Mouse (Mus musculus) MEL (cell line): ENCODE data around the gene Chmp3. TPM values are rescaled to one million over a fixed set of nuclear protein-coding genes. Genes with fewer than 3 reads are reported as not detected.

Experiments
- DNase-seq: peaks from one replicate; pipeline ENCODE4 v3.0.0; 2011; ENCODE audit warnings: low read depth, low spot score
- H3K27ac ChIP-seq: 2 replicates; pipeline ENCODE4 v1.5.1; 2012; ENCODE audit warnings: low read depth, mild to moderate bottlenecking, control low read depth, low read length, moderate library complexity; ENCODE audit not compliant: control insufficient read depth
- H3K27me3 ChIP-seq, 2 experiments: fragments of 150-350 bp in 1 of 2; sonication (generic) in 1 of 2; 2 replicates each; pipeline ENCODE4 v1.6.1; 2012; ENCODE audit warnings: low read length in 2 of 2, mild to moderate bottlenecking in 2 of 2, improper control_type of control experiment in 1 of 2, moderate library complexity in 1 of 2; ENCODE audit not compliant: insufficient read depth in 2 of 2, control insufficient read depth in 1 of 2
- H3K36me3 ChIP-seq, 2 experiments: 2 replicates each; pipeline ENCODE4 v1.6.1; 2012 to 2014; ENCODE audit warnings: low read length in 2 of 2, improper control_type of control experiment in 1 of 2, inconsistent platforms in 1 of 2, mild to moderate bottlenecking in 1 of 2; ENCODE audit not compliant: insufficient read depth in 2 of 2, control insufficient read depth in 1 of 2
- H3K4me1 ChIP-seq, 2 experiments: fragments of 150-350 bp in 1 of 2; sonication (generic) in 1 of 2; 2 replicates each; pipeline ENCODE4 v1.6.1; 2012; ENCODE audit warnings: low read length in 2 of 2, improper control_type of control experiment in 1 of 2, mild to moderate bottlenecking in 1 of 2; ENCODE audit not compliant: insufficient read depth in 2 of 2, control insufficient read depth in 1 of 2
- H3K4me3 ChIP-seq, 2 experiments: fragments of 150-350 bp in 1 of 2; sonication (generic) in 1 of 2; 2 replicates each; pipeline ENCODE4 v1.5.1; 2012; ENCODE audit warnings: low read depth in 2 of 2, low read length in 2 of 2, mild to moderate bottlenecking in 2 of 2, moderate library complexity in 2 of 2, control low read depth in 1 of 2, improper control_type of control experiment in 1 of 2; ENCODE audit not compliant: control insufficient read depth in 1 of 2, insufficient read depth in 1 of 2
- H3K79me2 ChIP-seq: 2 replicates; pipeline ENCODE4 v1.6.1; 2012; ENCODE audit warnings: mild to moderate bottlenecking, low read length, moderate library complexity; ENCODE audit not compliant: control insufficient read depth, poor library complexity, insufficient read depth
- H3K9ac ChIP-seq: 2 replicates; pipeline ENCODE4 v1.6.1; 2012; ENCODE audit warnings: low read depth, mild to moderate bottlenecking, control low read depth, low read length, moderate library complexity; ENCODE audit not compliant: control insufficient read depth, poor library complexity, severe bottlenecking
- H3K9me3 ChIP-seq: fragments of 150-350 bp; sonication (generic); replicated peaks from 2 replicates; pipeline ENCODE4 v1.6.1; 2012; ENCODE audit warnings: mild to moderate bottlenecking, low read length, improper control_type of control experiment, moderate library complexity; ENCODE audit not compliant: insufficient read depth
- BHLHE40 ChIP-seq: IDR thresholded peaks from 2 replicates; pipeline ENCODE4 v1.6.1; 2012; ENCODE audit warnings: low read depth, mild to moderate bottlenecking, inconsistent platforms, low read length, improper control_type of control experiment, borderline replicate concordance
- CHD1 ChIP-seq: IDR thresholded peaks from 2 replicates; pipeline ENCODE4 v1.6.1; 2012; ENCODE audit warnings: low read depth, mild to moderate bottlenecking, inconsistent platforms, low read length, improper control_type of control experiment
- EP300 ChIP-seq, 2 experiments: IDR thresholded peaks; 2 replicates each; pipeline ENCODE4 v1.6.1; 2011; ENCODE audit warnings: improper control_type of control experiment in 2 of 2, low read length in 2 of 2, low read depth in 1 of 2, mild to moderate bottlenecking in 1 of 2
- ETS1 ChIP-seq: IDR thresholded peaks from 2 replicates; pipeline ENCODE4 v1.6.1; 2012; ENCODE audit warnings: low read depth, mild to moderate bottlenecking, inconsistent platforms, low read length, improper control_type of control experiment, moderate library complexity
- HCFC1 ChIP-seq: IDR thresholded peaks from 2 replicates; pipeline ENCODE4 v1.6.1; 2012; ENCODE audit warnings: low read depth, mild to moderate bottlenecking, inconsistent platforms, low read length, improper control_type of control experiment, moderate library complexity
- KAT2A ChIP-seq: conservative IDR thresholded peaks from 2 replicates; pipeline ENCODE4 v1.6.1; 2012; ENCODE audit warnings: low read depth, low read length, improper control_type of control experiment, inconsistent platforms
- MAX ChIP-seq: IDR thresholded peaks from 2 replicates; pipeline ENCODE4 v1.6.1; 2011; ENCODE audit warnings: low read length, improper control_type of control experiment
- MAZ ChIP-seq: IDR thresholded peaks from 2 replicates; pipeline ENCODE4 v1.6.1; 2012; ENCODE audit warnings: low read depth, mild to moderate bottlenecking, inconsistent platforms, low read length, improper control_type of control experiment
- MEF2A ChIP-seq: IDR thresholded peaks from 2 replicates; pipeline ENCODE4 v1.6.1; 2014; ENCODE audit warnings: low read depth, mild to moderate bottlenecking, inconsistent platforms, low read length, improper control_type of control experiment; ENCODE audit not compliant: poor library complexity, insufficient replicate concordance, severe bottlenecking; ENCODE audit errors: extremely low read depth
- NRF1 ChIP-seq: IDR thresholded peaks from 2 replicates; pipeline ENCODE4 v1.6.1; 2014; ENCODE audit warnings: low read depth, mild to moderate bottlenecking, inconsistent platforms, low read length, improper control_type of control experiment, moderate library complexity; ENCODE audit not compliant: poor library complexity, insufficient read depth, severe bottlenecking
- POLR2A ChIP-seq, 2 experiments: IDR thresholded peaks; 2 replicates each; pipeline ENCODE4 v1.6.1; 2011 to 2012; ENCODE audit warnings: low read length in 2 of 2, mild to moderate bottlenecking in 2 of 2, control low read depth in 1 of 2, improper control_type of control experiment in 1 of 2, low read depth in 1 of 2, moderate library complexity in 1 of 2; ENCODE audit not compliant: control insufficient read depth in 1 of 2, insufficient read depth in 1 of 2, poor library complexity in 1 of 2
- POLR2AphosphoS2 ChIP-seq: IDR thresholded peaks from 2 replicates; pipeline ENCODE4 v1.6.1; 2011; ENCODE audit warnings: low read length, improper control_type of control experiment
- POLR2AphosphoS5 ChIP-seq: IDR thresholded peaks from 2 replicates; pipeline ENCODE4 v1.6.1; 2012; ENCODE audit warnings: low read depth, borderline replicate concordance, mild to moderate bottlenecking, inconsistent platforms, low read length, moderate library complexity, mixed read lengths
- RAD21 ChIP-seq: IDR thresholded peaks from 2 replicates; pipeline ENCODE4 v1.6.1; 2011; ENCODE audit warnings: mild to moderate bottlenecking, low read depth, low read length, improper control_type of control experiment
- RCOR1 ChIP-seq: IDR thresholded peaks from 2 replicates; pipeline ENCODE4 v1.6.1; 2012; ENCODE audit warnings: low read depth, mild to moderate bottlenecking, inconsistent platforms, low read length, improper control_type of control experiment
- SMC3 ChIP-seq: IDR thresholded peaks from 2 replicates; pipeline ENCODE4 v1.6.1; 2011; ENCODE audit warnings: low read depth, low read length, improper control_type of control experiment
- TAL1 ChIP-seq: IDR thresholded peaks from 2 replicates; pipeline ENCODE4 v1.6.1; 2012; ENCODE audit warnings: mild to moderate bottlenecking, inconsistent platforms, low read length, moderate library complexity, mixed read lengths
- TBP ChIP-seq: IDR thresholded peaks from 2 replicates; pipeline ENCODE4 v1.8.0; 2011; ENCODE audit warnings: low read depth, low read length, improper control_type of control experiment
- UBTF ChIP-seq: IDR thresholded peaks from 2 replicates; pipeline ENCODE4 v1.6.1; 2012; ENCODE audit warnings: low read depth, mild to moderate bottlenecking, inconsistent platforms, low read length, improper control_type of control experiment, moderate library complexity, borderline replicate concordance; ENCODE audit not compliant: insufficient read depth
- USF2 ChIP-seq, 2 experiments: IDR thresholded peaks; 2 replicates each; pipeline ENCODE4 v1.6.1; 2011 to 2012; ENCODE audit warnings: improper control_type of control experiment in 2 of 2, low read length in 2 of 2, borderline replicate concordance in 1 of 2, inconsistent platforms in 1 of 2, low read depth in 1 of 2, mild to moderate bottlenecking in 1 of 2; ENCODE audit not compliant: insufficient read depth in 1 of 2
- ZC3H11A ChIP-seq: IDR thresholded peaks from 2 replicates; pipeline ENCODE4 v1.6.1; 2012; ENCODE audit warnings: low read depth, mild to moderate bottlenecking, inconsistent platforms, low read length, improper control_type of control experiment
- ZKSCAN1 ChIP-seq: IDR thresholded peaks from 2 replicates; pipeline ENCODE4 v1.6.1; 2012; ENCODE audit warnings: low read depth, mild to moderate bottlenecking, inconsistent platforms, low read length, improper control_type of control experiment, moderate library complexity
- ZMIZ1 ChIP-seq: IDR thresholded peaks from 2 replicates; pipeline ENCODE4 v1.6.1; 2012; ENCODE audit warnings: low read depth, mild to moderate bottlenecking, inconsistent platforms, low read length, improper control_type of control experiment, moderate library complexity
- polyA plus RNA-seq, 2 experiments: library from polyadenylated mRNA; stranded (reverse) in 1 of 2; unstranded in 1 of 2; fragments of >175 nt in 1 of 2; fragments of >200 nt in 1 of 2; gene quantifications; 2 replicates each; pipeline versions ENCODE4 v1.2.1 to v1.2.4; 2012; ENCODE audit warnings: low replicate concordance in 2 of 2, low read depth in 1 of 2; ENCODE audit not compliant: insufficient read length in 2 of 2, insufficient read depth in 1 of 2, missing spikeins in 1 of 2
- total RNA-seq: library from RNA; depleted of rRNA; stranded (reverse); fragments of 300-350 nt; gene quantifications from 2 replicates; pipeline ENCODE4 v1.2.3, GENCODE M21; 2012

Gene Chmp3
- total and polyA plus RNA-seq, 3 experiments, result 41.7 to 69.3 TPM; not detected in 1

- TF ChIP-seq TBP (no peak), MAX (no peak), ETS1 (no peak), NRF1 (no peak), POLR2AphosphoS2 (no peak), BHLHE40 (no peak), EP300 (IDR thresholded peaks at IDR 0.05; ENCODE audit: low read depth in 1 of 2, low read length in 2 of 2) (no peak), USF2 (IDR thresholded peaks at IDR 0.05; ENCODE audit: borderline replicate concordance in 1 of 2, insufficient read depth in 1 of 2, low read depth in 1 of 2, low read length in 2 of 2) (no peak), SMC3 (no peak), ZC3H11A (no peak), KAT2A (no peak), ZMIZ1 (no peak), RCOR1 (no peak), TAL1 (no peak), MEF2A (no peak), MAZ (no peak), UBTF (no peak)
- TF ChIP-seq, all 39 proteins: peak for 0
- Histone ChIP-seq H3K9me3 (no peaks in the 10 kb centered on the region), H3K4me3 (no peak overlapping the region), H3K9ac (no peak overlapping the region), H3K4me1 (no peaks in the 10 kb centered on the region), H3K36me3 (no peaks in the 10 kb centered on the region), H3K79me2 (no peaks in the 10 kb centered on the region), H3K27me3 (peaks cover 1 to 4% of the 10 kb centered on the region in 2 experiments; a peak in 1 of 4 replicates), H3K27ac (no peak overlapping the region)
- DNase-seq, result no peak
Observed at GRCm38 (mm10) chr6:71530176-71530575, 13.4 kb upstream of the Chmp3 start.

GRCm38 (mm10) chr6:71537286-71537685 is 6.3 kb upstream of the Chmp3 start:
- Histone ChIP-seq H3K36me3 (peaks cover 0 to under 1% of the 10 kb centered on the region in 2 experiments; a peak in 2 of 4 replicates), H3K27me3 (peaks cover 3% of the 10 kb centered on the region in 2 experiments; a peak in 3 of 4 replicates), H3K4me3 (no peak overlapping the region), H3K79me2 (no peaks in the 10 kb centered on the region), H3K4me1 (no peaks in the 10 kb centered on the region), H3K9ac (no peak overlapping the region)
- TF ChIP-seq POLR2AphosphoS5, result no peak
- no peak for TF ChIP-seq MAX
- TF ChIP-seq MEF2A, result no peak
- TF ChIP-seq USF2 (IDR thresholded peaks at IDR 0.05; ENCODE audit: borderline replicate concordance in 1 of 2, insufficient read depth in 1 of 2, low read depth in 1 of 2, low read length in 2 of 2), result no peak
- no peak for TF ChIP-seq MAZ
- no peak for TF ChIP-seq ZKSCAN1
- TF ChIP-seq RAD21, result no peak
- TF ChIP-seq RCOR1, result no peak
- TF ChIP-seq POLR2A (IDR thresholded peaks at IDR 0.05; ENCODE audit: control insufficient read depth in 1 of 2, insufficient read depth in 1 of 2, low read depth in 1 of 2, low read length in 2 of 2, poor library complexity in 1 of 2), result no peak
- TF ChIP-seq POLR2AphosphoS2, result no peak
- no peak for TF ChIP-seq HCFC1
- TF ChIP-seq CHD1, result no peak
- TF ChIP-seq, all 39 proteins: peak for 0
- H3K27ac ChIP-seq, result no peak overlapping the region
- no peaks in the 10 kb centered on the region for H3K9me3 ChIP-seq
- DNase-seq, result no peak
